Mouse (Mus musculus) B cell, adult 2 months (primary cell): Measurements from ENCODE around the gene Mettl21a.
A peak's percentile ranks its signal among the peaks of the same experiment; 100 is the strongest.
"Not testable (repeated sequence)": the region's sequence is repeated elsewhere in the genome, so short reads cannot be mapped to it uniquely, and the experiment has no call there.

ENCODE experiments used
- DNase-seq, 2 experiments: peaks; one replicate each; pipeline ENCODE4 v3.0.0; 2022

The Mettl21a gene

GRCm38 (mm10) chr1:64616881-64617714 is at the start of gene Mettl21a:
TSS of gene Mettl21a (minus strand) at chr1:64617242.
- DNase-seq: peak; percentile 55 to 61

GRCm38 (mm10) chr1:64658876-64659275 is 41.8 kb upstream of the Mettl21a start:
- DNase-seq: no peak

DNA sequence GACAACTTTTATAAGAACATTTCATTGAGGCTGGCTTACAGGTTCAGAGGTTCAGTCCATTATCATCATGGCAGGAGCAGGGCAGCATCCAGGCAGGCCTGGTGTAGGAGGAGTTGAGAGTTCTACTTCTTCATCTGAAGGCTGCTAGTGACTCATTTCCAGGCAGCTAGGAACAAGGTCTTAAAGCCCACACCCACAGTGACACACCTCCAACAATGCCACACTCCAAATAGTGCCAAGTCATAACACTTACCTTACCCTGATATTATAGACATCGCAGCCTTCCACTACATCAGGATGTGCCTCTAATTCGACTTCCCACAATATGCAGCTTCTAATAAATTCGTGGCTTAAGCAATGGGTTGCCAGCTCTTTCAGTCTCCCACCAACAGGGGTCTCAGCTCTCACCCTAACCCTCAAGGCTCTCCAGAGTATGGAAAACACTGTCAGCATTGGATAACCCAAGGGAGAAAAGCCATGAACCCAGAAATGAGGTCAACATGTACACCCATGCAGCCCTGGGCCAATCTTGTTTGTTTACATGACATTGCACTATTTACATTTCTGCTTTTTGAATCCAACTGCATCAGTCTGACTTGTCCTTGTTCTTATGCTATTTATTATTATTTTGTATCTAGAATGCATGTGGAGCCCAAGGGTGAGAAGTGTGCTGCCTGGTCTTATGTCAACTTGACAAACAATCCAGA is 39.5 kb upstream of the Mettl21a start:
- DNase-seq: no peak

DNA sequence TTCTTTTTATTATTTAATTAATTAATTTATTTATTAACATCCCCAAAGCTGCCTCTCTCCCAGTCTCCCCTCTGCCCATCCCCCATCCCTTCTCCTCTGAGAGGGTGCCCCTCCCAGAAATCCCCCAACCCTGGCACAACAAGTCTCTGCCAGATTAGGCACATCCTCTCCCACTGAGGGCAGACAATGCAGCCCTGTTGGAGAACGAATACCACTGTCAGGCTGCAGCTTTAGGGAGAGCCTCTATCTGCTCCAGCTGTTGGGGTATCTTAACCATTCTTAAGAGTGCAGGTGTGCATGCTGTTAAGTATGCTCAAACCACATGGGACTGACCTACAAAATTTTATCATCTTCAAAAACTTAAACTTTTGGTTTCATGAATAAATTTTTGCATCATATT is 38.4 kb upstream of the Mettl21a start:
- no peak for DNase-seq

DNA sequence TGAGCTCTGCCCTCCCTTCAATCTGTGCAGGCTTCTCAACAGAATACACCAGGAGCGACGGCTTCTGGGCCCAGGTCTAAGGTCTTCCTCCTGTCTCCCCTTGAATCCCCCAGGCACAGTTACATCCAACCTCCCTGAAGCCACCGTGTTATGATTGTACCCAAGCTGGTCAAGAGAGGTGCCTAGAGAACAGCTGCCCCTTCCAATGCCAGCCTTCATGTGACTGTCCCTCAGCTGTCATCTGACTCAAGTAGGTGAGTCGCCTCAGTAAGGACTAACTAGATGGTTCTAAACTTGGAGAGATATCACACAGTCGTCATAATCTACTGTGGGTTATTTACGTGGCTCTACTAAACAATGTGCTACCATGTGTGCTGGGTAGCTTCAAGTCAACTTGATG is 36.7 kb upstream of the Mettl21a start:
- DNase-seq: no peak

DNA sequence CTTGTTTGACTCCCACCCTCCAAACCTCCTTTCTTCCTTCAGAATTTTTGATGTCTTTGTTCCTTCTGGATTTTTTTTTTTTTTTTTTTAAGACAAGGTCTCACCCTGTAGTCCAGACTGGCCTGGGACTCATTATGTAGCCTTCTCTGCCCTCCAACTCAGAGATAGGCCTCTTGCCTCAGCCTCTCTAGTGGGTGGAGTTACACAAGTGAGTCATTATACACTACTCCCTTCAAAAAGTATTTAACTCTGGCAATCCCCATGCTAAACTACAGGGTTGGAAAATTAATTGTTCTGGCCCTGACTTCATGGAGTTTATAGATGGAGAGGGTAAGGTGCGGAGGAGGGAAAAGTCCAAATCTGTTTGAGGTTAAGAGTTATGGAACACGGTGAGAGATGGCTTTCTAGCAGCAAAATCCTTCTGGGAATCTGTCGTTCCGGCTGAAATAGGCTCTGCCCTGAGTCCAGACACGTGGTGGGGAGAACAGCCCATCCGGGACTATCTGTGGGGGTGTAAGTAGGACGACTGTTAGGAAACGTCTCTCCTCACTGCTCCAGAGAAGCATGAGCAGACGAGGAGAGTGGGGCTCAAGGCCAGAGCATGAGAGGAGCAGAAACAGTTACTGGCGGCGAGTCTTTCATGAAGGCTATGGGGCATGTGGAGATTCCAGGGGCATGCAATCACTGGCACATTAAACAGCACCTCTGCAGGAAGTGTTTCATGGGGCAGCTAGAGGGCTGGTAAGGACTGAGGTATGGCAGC is 32.5 kb upstream of the Mettl21a start:
- no peak for DNase-seq

- no peak for DNase-seq
Measured at GRCm38 (mm10) chr1:64644513-64644912, 27.5 kb upstream of the Mettl21a start.

DNA sequence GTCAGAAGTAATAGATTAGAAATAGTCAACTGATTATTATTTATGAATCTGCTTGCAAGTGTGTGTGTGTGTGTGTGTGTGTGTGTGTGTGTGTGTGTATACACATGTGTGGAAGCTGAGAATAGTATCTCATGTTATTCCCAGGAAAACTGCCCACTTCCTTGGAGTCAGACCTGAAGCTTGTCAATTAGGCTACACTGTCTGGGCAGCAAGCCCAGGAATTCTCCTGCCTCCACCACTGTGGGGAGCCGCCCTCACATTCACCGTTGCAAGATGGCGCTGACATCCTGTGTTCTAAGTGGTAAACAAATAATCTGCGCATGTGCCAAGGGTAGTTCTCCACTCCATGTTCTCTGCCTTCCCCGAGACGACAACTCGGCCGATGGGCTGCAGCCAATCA is 25.5 kb upstream of the Mettl21a start:
- not testable (repeated sequence) for DNase-seq

DNA sequence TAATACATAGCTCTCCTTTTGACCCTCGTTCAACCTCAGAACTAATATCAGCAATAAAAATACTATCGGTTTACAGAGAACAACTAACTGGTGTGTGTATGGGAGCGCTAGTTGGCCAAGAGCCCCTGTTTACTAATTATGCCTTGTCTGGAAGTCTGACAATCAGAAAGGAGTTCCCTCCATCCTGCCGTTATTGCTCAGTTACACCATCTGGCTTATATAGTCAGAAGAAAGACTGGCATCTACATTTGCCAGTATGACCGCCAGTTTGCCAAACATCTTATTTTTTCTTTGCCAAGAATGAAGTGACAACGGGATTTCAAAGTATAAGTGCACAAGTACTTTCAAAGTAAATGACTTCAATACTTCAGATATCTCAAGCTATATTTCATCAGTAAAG is 24.0 kb upstream of the Mettl21a start:
- DNase-seq: no peak

DNA sequence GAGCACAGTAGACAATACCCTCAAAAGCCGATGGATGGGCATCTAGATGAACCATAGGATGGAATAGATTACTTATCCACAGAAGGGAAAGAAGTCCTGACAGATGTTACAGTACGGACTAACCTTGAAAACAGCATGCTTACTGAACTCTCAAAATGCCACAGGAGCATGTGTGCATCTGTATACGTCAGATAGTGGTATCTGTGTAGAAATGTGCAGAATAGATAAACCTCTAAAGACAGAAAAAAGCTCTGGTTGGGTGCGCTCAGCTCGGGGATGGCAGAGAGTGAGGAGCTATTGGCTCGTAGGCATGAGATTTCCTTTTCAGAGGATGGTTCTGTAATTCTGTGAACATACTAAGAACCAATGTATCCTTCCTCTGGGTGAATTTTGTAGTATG is 22.2 kb upstream of the Mettl21a start:
- DNase-seq: no peak

GRCm38 (mm10) chr1:64635624-64636023 is 18.6 kb upstream of the Mettl21a start:
- no peak for DNase-seq

- no peak for DNase-seq
Measured at GRCm38 (mm10) chr1:64633237-64633636, 16.2 kb upstream of the Mettl21a start.

- DNase-seq: no peak
Measured at GRCm38 (mm10) chr1:64631526-64631925, 14.5 kb upstream of the Mettl21a start.

DNA sequence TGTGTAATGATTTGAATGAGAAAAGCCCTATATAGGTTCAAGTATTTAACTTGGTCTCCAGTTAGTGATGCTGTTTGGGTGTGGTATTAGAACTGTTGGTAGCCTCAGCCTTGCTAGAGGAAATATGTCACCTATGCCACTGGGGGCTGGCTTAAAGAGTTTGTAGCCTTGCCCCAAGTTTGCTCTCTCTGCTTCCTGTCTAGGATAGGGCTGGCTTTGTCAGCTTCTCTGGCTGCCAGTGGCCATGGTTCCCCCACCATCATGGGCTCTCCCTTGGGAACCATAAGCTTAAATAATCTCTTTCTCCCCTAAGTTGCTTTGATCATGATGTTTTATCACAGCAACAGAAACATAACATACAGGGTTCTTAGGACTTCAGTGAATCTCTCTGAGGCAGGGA is 8.2 kb upstream of the Mettl21a start:
- DNase-seq: no peak

GRCm38 (mm10) chr1:64623558-64624435 is 6.8 kb upstream of the Mettl21a start:
- no peak for DNase-seq

DNA sequence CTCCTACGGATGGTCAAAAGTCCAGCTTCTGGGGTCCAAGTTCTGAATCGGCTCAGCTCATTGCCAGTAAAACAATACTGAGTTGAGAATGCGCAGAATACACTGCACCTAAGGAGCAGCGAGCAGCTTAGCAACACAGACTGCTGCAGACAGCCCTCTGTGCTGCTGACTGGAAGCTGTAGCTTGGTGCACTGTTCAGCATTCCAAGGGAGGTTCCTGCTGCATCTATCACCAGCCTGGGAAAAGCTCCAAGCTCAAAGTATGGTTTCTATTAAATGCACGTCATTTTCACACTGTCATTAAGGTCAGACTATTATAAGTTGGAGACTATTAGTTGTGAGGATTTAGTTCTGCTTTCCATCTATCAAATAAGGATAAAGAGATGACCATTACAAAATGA is 4.1 kb upstream of the Mettl21a start:
- no peak for DNase-seq

- DNase-seq: no peak
Measured at GRCm38 (mm10) chr1:64618226-64618625, 1.2 kb upstream of the Mettl21a start.

GRCm38 (mm10) chr1:64617715-64617984 is 608 bp upstream of the Mettl21a start:
- peak; percentile 75 to 81 for DNase-seq

DNA sequence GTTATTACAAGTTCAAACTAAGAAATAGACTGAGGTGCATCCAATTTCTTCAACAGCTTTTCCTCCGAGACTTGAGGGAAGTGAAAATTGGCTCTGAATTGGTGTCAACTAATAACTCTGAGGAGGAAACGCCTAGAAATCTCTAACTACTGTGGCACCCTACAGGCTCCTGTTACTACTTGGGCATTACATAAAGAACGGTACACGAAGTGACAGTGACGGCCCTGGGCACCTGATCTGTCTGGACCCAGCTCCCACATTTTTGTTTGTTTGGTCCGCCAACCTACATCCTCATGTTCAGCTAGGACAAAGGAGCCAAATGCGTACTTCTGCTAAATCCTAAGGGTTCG is 536 bp downstream of the Mettl21a start:
- no peak for DNase-seq

GRCm38 (mm10) chr1:64616076-64616475 is 966 bp downstream of the Mettl21a start:
- no peak for DNase-seq

DNA sequence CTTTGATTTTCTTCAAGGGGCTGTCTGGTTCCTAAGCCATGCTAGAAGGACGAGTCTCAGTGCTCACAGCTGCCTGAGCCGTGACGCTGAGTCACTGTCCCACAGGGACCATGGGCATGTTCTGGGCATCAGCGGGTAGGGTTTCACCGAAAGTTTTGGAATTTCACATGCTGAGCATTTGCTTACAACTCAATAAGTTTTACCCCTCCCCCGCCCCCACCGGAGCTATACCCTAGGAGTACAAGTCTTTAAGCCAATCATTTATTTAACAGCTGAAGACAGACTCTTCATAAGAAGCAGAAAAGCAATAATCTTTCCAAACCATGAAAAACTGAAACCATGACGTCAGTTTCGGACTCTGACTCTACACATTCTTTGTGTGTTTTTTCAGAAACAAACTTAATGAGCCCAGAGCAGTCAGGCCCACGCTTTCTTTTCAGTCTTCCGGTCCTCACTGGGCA is 1.5 kb downstream of the Mettl21a start:
- no peak for DNase-seq

DNA sequence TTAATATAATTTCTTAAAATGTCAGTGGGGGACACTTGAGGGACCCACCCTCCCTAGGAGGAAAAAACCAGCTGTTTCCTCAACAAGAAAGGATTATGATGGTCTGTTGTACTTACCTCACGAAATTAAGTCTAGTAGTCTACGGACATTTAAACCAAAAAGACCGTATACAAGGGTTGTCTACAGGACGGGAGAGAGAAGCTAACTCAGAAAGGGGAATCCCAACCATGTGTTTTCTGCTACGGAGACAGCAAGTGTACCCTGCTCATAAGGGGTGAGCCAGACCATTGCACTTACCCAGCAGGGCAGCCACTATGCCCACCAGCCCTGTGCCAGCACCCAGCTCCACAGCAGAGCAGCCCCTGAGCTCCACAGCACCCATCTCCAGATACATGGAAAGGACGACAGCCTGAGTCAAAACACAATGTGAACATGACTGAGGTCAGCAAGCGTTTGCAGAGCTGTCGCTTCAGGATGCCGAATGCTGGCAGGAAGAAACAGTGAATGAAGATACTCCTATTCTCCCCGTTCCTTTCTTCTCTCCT is 2.2 kb downstream of the Mettl21a start:
- DNase-seq: no peak

DNA sequence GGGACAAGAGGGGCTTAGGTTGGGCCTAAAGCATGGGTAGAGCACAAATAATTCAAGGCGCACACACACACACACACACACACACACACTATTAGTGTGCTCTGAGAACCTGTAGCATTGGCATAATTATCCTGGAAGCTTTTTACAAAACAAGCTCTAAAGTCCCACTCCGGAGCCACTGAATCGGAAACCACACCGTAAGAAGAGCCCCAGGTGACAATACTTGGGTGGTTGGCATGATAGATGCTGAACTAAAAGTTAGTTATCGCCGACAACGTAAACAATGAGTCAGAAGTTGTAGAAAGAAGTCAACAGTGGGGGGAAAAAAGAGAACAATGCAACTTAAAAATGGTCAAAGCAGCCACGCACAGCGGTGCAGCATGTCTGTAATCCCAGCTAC is 2.7 kb downstream of the Mettl21a start:
- no peak for DNase-seq
